Mouse (Mus musculus): ENCODE data around the gene Cntnap1. TPM values are rescaled to one million over a fixed set of nuclear protein-coding genes. Genes with fewer than 3 reads are reported as not detected.

The Cntnap1 gene
- total RNA-seq, 2 experiments from 2014 or later = 59.0 to 61.4 TPM

DNA sequence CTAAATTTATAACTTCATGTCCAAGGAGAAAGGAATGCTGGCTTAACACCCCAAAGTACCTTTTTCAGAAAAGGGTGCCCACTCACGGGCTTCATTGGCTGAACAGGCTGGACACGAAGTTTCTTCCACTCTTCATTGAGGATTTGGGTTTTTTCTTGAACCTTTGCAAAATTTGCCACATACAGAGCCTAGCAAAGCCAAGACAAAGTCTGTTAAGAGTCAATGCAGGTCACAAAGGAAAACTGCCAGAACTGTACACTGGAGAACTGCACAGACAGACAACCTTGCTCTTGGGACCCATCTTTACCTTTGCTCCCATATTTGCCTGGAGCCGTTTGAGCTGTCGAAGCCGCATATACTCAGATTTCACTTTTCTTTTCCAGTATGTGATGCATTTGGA lies 46.6 kb downstream of the Cntnap1 start:
- no peak for DNase-seq (ENCODE audit: low spot score in 2 of 2)

- DNase-seq (ENCODE audit: low spot score in 2 of 2) = no peak
These were observed 48.2 kb downstream of the Cntnap1 start for GRCm38 (mm10) chr11:101218436-101219055.

DNA sequence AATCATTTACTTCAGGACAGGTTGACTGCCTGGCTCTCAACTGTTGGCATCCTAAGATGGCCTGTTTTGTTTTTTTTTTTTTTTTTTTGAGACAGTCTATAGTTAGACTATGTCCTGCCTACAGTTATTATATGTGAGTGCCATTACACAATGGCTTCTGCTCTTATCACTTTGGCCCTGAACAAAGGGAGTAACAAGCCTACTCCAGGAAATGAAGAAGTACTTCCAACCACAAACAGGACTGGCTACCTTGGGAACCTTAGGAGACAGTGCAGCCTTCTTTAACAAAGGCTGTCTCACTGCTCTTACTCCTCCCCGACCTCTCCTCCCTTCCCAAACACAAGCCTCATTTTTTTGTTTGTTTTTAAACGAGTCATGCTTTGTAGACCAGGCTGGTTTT lies 50.5 kb downstream of the Cntnap1 start:
- no peak for DNase-seq (ENCODE audit: low spot score in 2 of 2)

GRCm38 (mm10) chr11:101221306-101221986 lies 51.1 kb downstream of the Cntnap1 start:
- DNase-seq (ENCODE audit: low spot score in 2 of 2) = no peak

DNA sequence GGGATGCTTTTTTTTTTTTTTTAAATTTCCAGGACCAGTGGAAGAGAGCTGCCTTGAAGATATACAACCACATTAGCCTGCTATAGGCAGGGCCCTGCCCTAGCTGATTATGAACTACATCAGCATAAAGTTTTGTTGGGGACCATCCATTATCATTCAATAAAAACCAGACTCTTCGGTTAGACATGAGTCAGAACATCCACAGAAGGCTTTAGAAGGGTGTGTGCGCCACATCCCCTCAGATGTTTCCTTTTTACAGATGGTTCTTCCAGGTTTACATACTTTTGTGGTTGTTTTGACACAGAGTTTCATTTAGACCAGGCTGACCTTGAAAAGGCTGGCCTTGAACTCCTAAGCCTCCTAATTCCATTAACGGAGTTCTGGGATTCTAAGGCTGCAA lies 54.0 kb downstream of the Cntnap1 start:
- no peak for DNase-seq (ENCODE audit: low spot score in 2 of 2)

DNA sequence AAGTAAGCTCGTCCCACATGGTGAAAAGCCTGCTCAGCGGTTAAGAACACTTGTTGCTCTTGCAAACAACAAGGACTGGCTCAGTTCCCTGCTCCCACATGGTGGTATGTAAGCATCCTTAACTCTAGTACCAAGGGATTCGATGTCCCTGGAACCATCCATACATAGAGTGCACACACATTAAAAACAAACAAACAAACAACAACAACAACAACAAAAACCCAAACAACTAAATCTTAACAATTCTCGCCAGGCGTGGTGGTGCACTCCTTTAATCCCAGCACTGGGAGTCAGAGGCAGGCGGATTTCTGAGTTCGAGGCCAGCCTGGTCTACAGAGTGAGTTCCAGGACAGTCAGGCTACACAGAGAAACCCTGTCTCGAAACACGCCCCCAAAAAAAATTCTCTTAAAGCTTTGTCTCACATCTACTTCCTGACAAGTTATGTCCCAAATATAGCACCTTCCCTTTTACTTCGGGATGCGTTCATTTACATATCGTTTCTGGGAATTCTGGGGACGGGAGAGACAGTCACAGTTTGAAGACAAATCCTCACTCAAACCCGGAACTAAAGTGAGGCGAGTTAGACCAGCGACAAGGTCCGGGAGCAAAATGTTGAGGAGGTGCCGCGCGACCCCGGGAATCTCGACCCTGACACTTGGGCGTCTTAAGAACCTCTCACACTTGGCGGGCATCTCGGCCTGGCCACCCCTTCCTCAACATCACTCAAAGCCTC lies 55.2 kb downstream of the Cntnap1 start:
- no peak for DNase-seq (ENCODE audit: low spot score in 2 of 2)

- DNase-seq (ENCODE audit: low spot score in 2 of 2) = peak; percentile 86 to 89
These were observed 55.9 kb downstream of the Cntnap1 start, which contains the start of gene Ezh1 for GRCm38 (mm10) chr11:101226065-101226701. Gene Ezh1, minus strand, starts transcription at chr11:101226463.

DNA sequence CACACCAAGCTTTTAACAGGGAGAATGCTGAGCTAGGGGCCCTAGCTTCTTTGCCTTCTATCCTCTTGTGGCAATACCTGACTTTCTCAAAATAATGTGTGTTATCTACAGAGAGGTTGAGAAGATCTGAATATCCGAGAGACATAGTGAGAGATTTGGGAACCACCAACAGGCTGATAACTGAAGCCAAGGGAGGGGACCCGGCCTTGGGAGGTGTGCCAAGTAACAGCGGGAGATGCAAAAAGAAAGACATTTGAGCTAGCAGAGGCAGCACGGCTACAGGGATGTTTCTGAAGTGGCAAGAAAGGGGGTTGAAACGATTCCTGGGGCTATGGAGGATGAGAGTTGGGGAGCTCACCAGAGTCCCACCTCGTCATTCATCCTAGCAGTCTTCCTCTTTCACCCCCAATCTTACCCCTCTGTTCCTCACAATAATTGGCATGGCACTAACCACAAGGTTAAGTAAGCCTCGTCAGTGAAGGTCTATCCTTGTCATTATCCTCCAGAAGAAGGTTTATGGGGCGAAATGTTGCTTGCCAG lies 59.1 kb downstream of the Cntnap1 start:
- no peak for DNase-seq (ENCODE audit: low spot score in 2 of 2)

- no peak for DNase-seq (ENCODE audit: low spot score in 2 of 2)
These were observed 59.8 kb downstream of the Cntnap1 start for GRCm38 (mm10) chr11:101230061-101230511.

DNA sequence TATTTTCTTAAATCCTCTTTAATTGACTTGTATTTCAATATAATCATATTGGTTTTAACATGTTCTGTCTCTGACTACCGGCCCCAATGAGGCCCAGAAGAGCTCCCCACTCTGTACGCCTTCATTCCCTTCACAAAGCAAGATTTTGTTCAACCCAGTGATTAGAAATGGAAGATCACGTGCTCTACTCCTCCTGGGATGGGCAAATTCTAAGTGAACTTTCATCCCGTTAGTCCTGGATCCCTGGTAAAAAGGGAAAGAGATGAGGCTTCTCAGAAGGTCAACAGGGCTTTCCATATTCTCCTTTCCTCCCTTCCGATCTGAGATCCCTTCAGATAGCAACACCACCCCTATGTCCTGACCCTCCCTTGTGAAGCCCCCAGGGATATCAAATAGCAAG lies 60.2 kb downstream of the Cntnap1 start:
- no peak for DNase-seq (ENCODE audit: low spot score in 2 of 2)

DNA sequence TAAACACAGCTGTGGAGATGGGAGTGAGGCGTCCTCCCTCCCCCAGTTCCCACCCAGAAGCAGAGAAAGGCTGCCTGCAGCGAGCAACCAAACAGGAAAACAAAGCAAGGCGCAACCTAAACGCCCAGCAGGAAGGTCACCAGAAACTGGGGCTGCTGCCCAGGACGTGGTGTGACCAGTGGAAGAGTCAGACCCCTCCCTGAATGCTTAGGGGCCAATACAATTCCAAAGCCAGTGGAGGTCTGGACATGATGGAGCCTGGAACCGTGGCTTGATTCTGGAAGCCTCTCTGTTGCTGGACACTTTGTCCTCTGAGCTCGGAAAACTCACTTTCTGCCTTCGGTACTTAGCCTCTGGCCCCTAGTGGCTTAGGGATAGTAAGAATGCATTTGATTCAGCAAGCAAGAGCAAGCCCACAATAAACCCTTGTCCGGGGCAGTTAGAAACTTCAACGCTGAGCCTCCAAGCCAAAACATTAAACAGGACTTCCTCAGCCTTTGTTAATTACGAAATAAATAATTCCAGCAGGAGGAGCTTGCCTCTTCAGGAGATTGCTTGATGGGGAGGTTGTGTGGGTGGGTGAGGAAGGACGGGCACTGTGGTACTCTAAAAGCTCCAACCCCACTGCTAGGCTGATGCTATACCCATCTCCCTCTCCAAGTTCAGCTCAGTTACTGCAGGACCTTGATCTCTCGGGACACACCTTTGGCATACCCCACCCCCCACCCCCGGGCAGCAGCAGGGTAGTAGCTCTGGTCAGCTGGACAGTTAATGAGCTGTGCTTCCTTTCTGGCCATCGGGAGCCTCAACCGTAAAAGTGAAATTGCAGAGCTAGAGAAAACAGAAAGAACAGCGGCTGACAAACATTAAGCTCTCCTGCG lies 60.9 kb downstream of the Cntnap1 start:
- DNase-seq (ENCODE audit: low spot score in 2 of 2) = peak in 1 of 2 experiments; percentile 32

GRCm38 (mm10) chr11:101232010-101232839 lies 61.9 kb downstream of the Cntnap1 start:
- DNase-seq (ENCODE audit: low spot score in 2 of 2) = no peak

DNA sequence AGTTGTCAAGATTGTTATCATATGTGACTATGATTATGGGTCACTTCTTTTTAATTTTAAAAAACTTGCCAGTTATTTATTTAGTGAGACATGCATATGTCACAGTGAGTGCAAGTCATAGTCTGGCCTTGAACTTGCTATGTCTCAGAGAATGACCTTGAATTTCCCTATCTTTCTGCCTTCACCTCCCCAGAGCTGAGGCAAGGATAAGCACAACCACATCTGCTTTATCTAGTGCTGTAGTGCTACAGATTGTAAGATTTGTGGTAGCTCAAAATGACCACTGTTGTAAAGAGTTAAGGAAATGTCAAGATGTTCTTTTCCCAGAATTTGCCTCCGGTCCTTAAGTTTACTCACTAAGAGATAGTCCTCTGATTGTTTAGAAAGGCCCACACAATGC lies 62.9 kb downstream of the Cntnap1 start:
- DNase-seq (ENCODE audit: low spot score in 2 of 2) = no peak

DNA sequence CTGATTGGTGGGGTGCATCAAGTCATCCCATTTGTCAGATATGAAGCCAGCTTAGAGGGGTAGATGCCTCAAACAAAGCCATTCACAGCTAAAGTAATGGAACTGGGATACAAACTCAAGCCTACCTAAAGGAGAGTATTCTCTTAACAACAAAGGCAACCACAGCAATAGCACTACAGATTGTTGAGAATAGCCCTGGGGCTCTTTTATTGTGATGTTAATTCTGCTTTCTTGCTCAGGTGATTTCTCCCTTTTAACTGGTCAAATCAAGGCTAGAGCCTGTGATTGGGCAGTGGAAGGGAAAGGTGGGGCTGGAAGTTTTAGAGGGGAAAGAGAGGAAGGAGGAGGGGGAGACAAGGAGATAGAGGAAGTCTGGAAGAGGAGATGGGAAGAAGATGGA lies 63.8 kb downstream of the Cntnap1 start:
- no peak for DNase-seq (ENCODE audit: low spot score in 2 of 2)

DNA sequence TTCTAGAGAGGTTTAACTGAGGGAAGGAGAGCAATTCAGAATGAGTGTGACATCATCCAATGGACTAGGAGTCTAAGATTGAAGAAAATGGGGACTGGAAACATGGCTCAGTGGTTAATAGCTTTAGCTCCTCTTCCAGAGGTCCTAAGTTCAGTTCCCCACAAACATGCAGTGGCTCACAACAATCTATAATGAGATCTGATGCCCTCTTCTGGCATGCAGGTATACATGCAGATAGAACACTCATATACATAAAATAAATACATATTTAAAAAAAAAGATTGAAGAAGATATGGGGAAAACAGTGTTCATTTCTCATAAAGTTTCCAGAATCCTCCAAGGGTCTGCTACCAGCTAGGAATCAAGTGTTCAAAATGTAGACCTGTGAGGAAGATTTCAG lies 65.1 kb downstream of the Cntnap1 start:
- DNase-seq (ENCODE audit: low spot score in 2 of 2) = no peak

- DNase-seq (ENCODE audit: low spot score in 2 of 2) = no peak
These were observed 66.5 kb downstream of the Cntnap1 start for GRCm38 (mm10) chr11:101236782-101237181.

DNA sequence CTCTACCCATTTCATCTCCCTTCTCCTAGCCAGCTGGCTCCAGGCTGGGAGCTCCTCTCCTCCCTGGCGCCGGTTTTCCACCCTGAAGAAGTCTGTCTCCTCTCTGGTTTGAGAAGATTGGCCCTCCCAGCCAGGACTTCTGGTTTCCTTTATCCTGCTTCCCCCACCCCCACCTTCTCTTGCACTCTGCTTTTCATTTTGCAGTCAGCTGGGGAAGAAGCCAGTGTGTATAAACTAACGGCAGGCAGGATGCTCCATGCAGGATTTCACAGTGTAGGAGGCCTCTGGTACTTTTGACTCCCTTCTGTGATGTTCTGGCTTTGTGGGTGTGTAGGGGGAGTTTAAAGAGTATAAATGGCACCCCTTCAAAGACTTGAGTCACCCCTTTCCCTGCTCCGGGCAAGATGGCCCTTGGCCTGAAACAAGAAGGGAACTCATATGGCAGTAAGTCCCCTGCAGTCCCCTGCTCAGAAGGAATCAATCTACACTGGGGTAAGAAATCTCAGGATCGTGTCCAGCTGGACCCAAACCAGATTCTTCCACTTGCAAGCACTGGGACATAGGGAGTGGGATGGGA lies 67.8 kb downstream of the Cntnap1 start:
- no peak for DNase-seq (ENCODE audit: low spot score in 2 of 2)

All from layer of hippocampus, postnatal 10 days (tissue).